Mouse (Mus musculus): ENCODE data around the gene Pgbd1. TPM values are rescaled to one million over a fixed set of nuclear protein-coding genes. Genes with fewer than 3 reads are reported as not detected.
"Not testable (repeated sequence)": the region's sequence is repeated elsewhere in the genome, so short reads cannot be mapped to it uniquely, and the experiment has no call there.

Gene Pgbd1
- total RNA-seq, 2 experiments from 2014 or later = 0.39 to 0.44 TPM

- no peak for DNase-seq (ENCODE audit: low spot score)
- intact Hi-C loops (cut with DNase I) = no loop called here
These were observed 23.4 kb downstream of the Pgbd1 start for GRCm38 (mm10) chr13:21417298-21418010.

DNA sequence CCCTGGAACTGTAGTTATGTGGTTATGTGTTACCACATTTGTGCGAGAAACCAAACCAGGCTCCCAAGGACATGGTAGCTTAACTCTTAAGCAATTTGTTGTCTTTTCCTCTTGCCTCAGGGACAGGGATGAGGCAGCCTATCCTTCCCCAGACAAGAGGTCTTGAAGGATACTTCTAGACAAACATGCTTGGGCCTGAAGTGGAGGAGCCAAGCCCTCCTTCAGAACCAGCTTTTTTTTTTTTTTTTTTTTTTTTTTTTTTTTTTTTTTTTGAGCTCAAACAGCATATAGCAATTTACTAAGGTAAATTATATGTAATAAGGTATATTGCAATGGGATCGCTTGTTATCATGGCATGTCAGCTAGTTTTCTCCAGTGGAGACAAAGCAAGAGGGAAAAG, 25.1 kb downstream of the Pgbd1 start:
- intact Hi-C loops (cut with DNase I) = no loop called here
- no peak for DNase-seq (ENCODE audit: low spot score)

GRCm38 (mm10) chr13:21415266-21415665, 25.6 kb downstream of the Pgbd1 start:
- intact Hi-C loops (cut with DNase I) = no loop called here

GRCm38 (mm10) chr13:21414231-21415212, 26.3 kb downstream of the Pgbd1 start:
- no peak for DNase-seq (ENCODE audit: low spot score)
- intact Hi-C loops (cut with DNase I) = no loop called here

More at GRCm38 (mm10) chr13:21415266-21415665, 25.6 kb downstream of the Pgbd1 start:
- no peak for DNase-seq (ENCODE audit: low spot score)

DNA sequence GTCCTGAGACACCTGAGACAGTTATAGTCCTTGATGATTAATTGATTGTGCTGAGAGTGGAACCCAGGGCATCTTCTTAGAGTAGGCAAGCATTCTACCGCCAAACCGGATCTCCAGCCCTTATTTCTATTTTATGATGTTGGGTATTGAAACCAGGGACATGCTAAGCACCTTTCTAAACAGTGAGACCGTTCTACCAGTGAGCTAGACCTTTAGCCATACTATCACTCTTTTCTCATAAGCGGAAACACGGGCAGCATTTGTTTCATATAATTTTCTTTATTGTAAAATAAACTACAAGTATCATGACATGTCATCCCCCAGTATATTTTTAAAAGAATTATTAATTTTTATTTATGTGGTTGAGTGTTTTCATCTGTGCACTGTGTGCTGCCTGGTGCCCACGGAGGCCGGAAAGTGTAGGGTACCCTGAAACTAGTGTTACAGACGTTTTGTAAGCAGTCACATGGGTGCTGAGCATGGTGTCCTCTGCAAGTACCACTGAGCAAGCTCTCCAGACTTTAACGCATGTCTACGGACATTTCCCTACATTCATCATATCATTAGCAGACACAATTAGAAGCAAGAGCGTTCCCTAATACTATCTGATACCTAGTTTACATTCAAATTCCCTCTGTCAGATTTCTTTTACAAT, 31.9 kb downstream of the Pgbd1 start:
- intact Hi-C loops (cut with DNase I) = loop anchor here (2.0 kb wide), 1 partner anchor 98 kb away; no protein-coding TSS in a partner anchor
- no peak for DNase-seq (ENCODE audit: low spot score)

- intact Hi-C loops (cut with DNase I) = loop anchor here (2.0 kb wide), 1 partner anchor 99 kb away; no protein-coding TSS in a partner anchor
- DNase-seq (ENCODE audit: low spot score) = peak; percentile 82
These were observed 32.7 kb downstream of the Pgbd1 start for GRCm38 (mm10) chr13:21407969-21408804.

GRCm38 (mm10) chr13:21407341-21407740, 33.5 kb downstream of the Pgbd1 start:
- no peak for DNase-seq (ENCODE audit: low spot score)
- intact Hi-C loops (cut with DNase I) = no loop called here

DNA sequence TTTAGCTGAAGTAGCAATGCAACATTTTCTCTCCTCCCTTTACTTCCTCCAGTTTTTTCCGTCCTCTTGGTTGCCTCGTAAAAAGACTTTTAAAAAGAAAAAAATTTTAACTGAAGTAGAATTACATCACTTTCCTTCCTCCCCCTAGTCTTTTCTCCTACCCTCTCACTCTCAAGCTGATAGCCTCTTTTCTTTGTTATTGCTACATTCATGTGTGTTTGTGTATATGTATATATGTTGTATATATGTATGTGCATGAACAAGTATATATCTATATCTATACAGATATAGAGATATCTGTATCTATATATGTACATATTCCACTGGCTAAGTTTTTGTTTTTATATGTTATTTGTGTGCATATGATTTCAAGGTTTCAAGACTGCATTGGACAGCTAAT, 38.0 kb downstream of the Pgbd1 start:
- intact Hi-C loops (cut with DNase I) = loop anchor here (2.0 kb wide), 2 partner anchors 50 to 128 kb away; partner anchors contain the start of genes Zkscan8 and Zscan26
- DNase-seq (ENCODE audit: low spot score) = no peak

DNA sequence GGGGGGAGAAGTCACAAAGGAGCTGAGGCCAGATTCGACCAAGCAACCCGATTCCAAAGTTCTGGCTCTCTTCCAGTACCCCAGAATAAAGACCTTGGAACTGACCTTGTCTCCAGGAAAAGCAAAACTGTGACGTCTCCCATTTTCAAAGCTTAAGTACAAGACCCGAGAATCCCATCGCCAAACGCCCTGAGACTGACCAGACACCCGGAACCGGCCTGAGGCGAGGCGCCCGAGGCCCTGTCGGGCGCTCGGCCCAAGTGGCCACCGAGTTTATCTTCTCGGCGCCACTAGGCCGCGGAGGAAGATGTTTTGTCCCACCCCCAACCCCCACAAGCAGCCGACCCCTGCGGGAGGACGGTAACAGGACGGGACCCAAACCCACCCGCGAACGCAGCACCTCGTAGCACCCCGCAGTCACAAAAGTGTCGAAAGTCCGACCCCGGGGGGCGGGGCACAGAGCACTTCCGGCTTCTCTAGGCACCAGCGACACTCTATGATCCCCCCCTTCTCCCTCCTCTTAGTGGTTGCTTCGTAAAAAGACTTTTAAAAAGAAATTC, 38.5 kb downstream of the Pgbd1 start, which contains the start of gene Zkscan3:
Gene Zkscan3, minus strand, starts transcription at position 469 of the 560 bp plus-strand sequence.
- intact Hi-C loops (cut with DNase I) = loop anchor here (2.0 kb wide), 2 partner anchors 50 to 128 kb away; partner anchors contain the start of genes Zkscan8 and Zscan26
- peak; percentile 67 for DNase-seq (ENCODE audit: low spot score)

DNA sequence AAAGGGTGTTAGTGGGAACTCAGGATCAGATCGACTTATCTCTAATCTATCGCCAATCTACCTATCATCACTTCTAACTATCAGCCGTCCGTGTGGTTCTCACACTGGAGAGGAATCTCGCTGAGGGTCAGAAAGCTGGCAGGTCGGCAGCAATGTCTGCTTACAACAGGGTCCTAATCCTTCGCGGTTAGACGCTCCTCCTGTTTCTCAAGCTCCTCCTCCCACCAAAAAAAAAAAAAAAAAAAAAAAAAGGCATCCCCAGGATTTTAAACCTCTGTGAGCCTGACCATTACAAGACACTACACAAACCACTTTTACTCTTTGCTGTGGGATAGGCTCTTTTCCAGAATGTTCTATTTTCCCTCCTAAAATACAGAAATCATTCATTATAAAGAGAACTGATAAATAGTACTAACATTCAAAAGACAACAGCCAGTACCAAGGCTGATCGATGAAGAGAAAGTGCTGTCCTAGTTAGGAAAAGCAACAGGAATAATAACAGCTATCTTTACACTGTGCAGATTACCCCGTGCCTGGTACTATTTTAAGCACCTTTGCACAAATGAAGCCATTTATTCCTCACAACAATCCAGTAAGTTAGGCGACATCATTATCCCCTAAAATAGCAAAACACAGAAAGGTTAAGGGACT, 39.1 kb downstream of the Pgbd1 start:
- DNase-seq (ENCODE audit: low spot score) = no peak
- intact Hi-C loops (cut with DNase I) = loop anchor here (2.0 kb wide), 3 partner anchors 39 to 129 kb away; partner anchors contain the start of genes Zkscan8, Zscan12 and Zscan26

- intact Hi-C loops (cut with DNase I) = loop anchor here (2.0 kb wide), 1 partner anchor 38 kb away; the partner anchor contains the start of gene Zscan12
These were observed 39.7 kb downstream of the Pgbd1 start for GRCm38 (mm10) chr13:21401166-21401565.

GRCm38 (mm10) chr13:21397486-21397885, 43.4 kb downstream of the Pgbd1 start:
- no peak for DNase-seq (ENCODE audit: low spot score)
- intact Hi-C loops (cut with DNase I) = no loop called here

More at GRCm38 (mm10) chr13:21401166-21401565, 39.7 kb downstream of the Pgbd1 start:
- no peak for DNase-seq (ENCODE audit: low spot score)

DNA sequence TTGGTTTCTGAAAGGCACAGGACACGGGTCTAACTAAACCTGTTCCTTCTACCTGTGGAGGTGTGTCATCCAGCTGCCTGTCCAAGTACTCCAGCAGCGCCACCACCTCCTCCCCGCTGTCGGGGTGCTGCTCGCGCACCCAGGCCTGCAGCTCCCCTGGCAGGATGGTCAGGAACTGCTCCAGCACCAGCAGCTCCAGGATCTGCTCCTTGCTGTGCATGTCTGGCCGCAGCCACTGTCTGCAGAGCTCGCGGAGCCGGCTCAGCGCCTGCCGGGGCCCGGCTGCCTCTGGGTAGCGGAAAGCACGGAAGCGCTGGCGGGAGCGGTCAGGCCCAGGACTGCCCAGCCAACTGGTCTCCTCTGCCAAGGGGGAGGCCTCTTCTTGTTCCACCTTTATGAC, 44.8 kb downstream of the Pgbd1 start:
- DNase-seq (ENCODE audit: low spot score); intact Hi-C loops (cut with DNase I): not testable (repeated sequence)

DNA sequence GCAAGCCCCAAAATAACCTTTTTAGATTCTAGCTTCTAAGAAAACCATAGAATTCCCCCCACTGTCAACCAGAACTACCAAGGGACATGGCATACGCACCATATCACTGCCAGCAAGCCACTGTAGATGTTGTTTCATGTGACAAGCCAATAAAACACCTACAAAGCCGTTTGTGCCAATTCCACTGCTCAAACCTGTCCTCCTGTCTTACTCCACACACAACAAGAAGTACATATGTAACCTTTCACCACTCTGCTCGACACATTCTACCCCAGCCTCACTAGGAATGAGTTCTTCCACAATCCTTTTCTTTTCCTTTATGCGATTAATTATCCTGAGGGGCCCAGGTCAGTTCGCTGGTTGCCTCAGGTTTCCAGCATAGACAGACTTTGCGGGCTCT, 45.2 kb downstream of the Pgbd1 start:
- intact Hi-C loops (cut with DNase I) = no loop called here
- no peak for DNase-seq (ENCODE audit: low spot score)

GRCm38 (mm10) chr13:21395211-21395610, 45.6 kb downstream of the Pgbd1 start:
- intact Hi-C loops (cut with DNase I) = no loop called here

GRCm38 (mm10) chr13:21377773-21378172, 63.1 kb downstream of the Pgbd1 start:
- intact Hi-C loops (cut with DNase I) = no loop called here

More at GRCm38 (mm10) chr13:21395211-21395610, 45.6 kb downstream of the Pgbd1 start:
- no peak for DNase-seq (ENCODE audit: low spot score)

GRCm38 (mm10) chr13:21372700-21373099, 68.2 kb downstream of the Pgbd1 start:
- no peak for DNase-seq (ENCODE audit: low spot score)
- intact Hi-C loops (cut with DNase I) = no loop called here

More at GRCm38 (mm10) chr13:21377773-21378172, 63.1 kb downstream of the Pgbd1 start:
- no peak for DNase-seq (ENCODE audit: low spot score)
